Mouse (Mus musculus) thymus, postnatal 4 days (tissue): ENCODE results near the gene Pramel7.
"Not testable (repeated sequence)": the region's sequence is repeated elsewhere in the genome, so short reads cannot be mapped to it uniquely, and the experiment has no call there.

Experiments used
- DNase-seq: peaks from one replicate; pipeline ENCODE4 v3.0.0; 2021

Gene Pramel7

DNA sequence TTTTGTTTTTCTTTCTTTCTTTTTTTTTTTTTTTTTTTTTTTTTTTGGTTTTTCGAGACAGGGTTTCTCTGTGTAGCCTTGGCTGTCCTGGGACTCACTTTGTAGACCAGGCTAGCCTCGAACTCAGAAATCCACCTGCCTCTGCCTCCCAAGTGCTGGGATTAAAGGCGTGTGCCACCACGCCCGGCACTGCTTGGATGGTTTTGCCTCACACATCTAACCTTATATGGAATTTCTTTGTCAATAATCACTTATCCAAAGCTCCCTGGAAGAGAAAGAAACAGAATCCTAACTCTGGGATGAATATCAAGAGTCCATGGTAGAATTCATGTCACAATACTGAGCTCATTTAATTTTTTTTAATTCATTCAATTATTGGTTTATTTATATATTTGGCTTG is at the start of gene Pramel7:
Gene Pramel7, minus strand, starts transcription at position 101 of the 400 bp plus-strand sequence.
- not testable (repeated sequence) for DNase-seq

DNA sequence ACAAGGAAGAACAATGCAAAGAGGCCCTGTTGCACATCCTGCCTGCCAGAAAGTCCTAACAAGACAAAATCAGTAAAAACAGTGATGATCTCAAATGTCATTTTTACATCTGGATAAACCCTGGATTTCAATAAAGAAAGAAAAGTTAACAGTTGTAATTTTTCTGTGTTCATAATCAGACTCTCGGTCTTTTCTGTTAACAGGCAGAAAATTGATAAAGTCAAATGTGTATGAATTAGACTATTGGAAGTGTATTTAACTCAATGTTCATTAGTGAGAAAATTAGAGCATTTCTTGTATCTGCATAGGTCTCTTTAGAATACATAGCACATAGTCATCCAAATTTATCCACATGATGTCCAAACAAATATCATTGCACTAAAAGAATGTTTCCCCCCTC is 48.5 kb upstream of the Pramel7 start, which contains the start of gene Olfr1128:
Gene Olfr1128, minus strand, starts transcription at position 101 of the 400 bp plus-strand sequence.
- no peak for DNase-seq

DNA sequence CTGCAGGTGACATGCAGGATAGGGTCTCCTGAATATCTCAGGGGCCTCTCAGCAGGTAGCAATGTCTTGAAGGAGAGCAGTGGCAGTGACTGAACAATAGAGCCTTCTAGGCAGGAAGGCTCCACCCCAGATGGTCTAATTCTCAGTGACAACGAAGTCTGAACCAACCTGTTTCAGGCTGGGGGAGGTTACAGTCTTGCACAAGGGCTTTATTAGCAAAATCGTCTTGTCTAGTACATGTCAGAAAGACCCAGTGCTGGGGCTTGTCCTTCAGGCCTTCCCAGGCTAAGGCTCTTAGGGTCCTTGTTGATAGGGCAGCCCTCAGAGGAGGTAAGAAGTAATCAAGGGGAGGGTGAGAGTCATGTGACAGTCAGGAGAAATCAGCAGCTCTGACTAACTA is 37.9 kb upstream of the Pramel7 start:
- no peak for DNase-seq

DNA sequence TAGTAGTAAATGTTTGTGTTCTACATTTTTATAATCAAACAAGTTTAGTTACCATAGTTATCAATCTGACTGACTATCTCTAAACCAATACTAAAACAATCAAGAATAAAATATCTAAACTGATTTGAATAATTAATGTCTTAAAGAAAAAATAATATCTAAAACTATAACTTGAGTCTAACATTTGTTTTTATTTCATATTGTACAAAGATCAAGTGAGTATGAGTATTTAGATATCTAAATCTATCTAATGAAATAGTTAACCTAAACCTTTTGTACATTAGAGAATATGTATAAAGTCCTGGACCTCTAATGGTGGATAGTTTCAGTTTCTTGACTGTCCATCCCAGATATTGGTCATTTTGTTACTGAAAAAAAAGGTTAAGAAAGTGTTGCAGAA is 34.6 kb upstream of the Pramel7 start, which contains the start of gene Olfr153:
Gene Olfr153, plus strand, starts transcription at position 301 of the 400 bp plus-strand sequence.
- DNase-seq: no peak

DNA sequence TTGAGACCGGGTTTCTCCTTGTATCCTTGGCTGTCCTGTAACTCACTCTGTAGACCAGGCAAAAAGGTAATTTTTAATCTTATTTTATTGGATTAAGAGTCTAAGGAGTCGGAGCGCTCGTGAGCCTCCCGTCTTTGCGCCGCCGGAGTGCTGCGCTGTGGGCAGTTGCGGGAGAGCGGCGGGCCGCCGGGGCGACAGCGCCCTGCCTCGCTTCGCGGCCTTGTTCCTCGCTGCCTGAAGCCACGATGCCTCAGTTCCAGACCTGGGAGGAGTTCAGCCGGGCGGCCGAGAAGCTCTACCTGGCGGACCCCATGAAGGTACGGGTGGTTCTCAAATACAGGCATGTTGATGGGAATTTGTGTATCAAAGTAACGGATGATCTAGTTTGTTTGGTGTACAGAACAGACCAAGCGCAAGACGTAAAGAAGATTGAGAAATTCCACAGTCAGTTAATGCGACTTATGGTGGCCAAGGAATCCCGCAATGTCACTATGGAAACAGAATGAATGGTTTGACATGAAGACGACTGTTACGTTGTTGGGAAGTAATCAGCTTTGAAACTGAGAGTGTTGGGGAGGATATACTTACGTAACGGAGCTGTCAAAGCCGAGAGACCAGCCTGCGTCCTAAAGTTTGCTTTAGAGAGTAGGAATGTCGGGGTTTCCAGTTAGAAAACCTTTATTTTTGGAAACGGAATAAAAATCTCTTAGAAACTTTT is 29.2 kb upstream of the Pramel7 start:
- DNase-seq: not testable (repeated sequence)

DNA sequence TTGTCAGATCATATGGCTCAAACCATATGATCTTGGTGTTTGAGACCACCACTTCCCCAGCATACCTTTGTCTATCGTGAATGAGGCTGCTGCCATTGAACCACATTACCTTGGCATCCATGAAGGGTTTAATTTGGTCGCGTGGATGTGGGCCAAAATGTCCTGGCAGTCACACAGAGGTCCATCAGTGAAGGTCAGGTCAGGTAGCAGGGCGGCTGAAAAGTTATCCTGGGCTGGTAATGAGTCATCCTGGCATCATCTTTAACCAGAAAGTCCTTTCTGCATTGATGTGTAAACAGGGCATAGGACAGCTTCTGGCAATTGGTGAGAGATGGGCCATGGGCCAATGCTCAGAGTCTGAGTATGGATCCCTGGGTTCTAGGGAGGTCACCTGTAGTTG is 23.8 kb upstream of the Pramel7 start:
- no peak for DNase-seq

DNA sequence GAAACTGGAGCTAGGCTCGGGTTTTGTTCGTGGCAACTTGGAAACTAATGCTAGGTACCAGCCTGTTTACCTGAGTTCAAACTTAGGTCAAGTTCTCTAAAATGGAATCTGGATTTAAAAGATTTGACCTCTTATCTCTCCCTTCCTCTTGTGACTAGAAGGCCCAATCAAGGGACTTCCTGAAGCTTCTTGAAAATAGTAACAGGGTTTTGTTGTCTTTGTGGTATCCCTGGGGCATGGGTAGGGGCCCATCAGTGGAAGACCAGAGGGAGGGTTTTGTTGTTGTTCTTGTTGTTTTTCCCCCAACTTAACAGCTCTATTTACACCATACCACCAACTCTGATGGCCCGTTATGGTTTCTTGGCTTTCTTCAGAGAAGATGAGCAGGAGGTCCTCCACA is 19.7 kb upstream of the Pramel7 start:
- DNase-seq: no peak

DNA sequence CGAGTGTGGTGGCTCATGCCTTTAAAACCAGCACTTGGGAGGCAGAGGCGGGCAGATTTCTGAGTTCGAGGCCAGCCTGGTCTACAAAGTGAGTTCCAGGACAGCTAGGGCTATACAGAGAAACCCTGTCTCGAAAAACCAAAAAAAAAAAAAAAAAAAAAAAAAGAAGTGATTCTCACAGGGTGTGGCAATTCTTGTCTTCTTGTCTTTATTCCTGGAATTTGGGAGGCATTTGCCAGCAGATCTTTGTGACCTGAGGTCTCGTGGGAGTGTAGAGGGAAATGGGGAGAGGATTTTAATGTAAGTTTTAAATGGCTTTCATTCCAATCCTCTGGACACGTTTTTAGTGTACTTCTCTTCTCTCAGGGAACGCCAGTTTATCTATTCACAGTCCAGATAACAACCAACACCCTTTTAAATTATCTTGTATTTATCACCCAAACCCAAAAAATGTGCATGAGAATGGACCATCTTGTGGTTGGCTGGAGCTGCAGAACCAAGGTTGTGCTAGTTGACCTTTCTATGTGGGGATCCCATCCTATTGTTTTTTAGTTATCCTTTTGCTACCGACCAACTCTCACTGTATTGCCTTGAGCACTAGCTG is 18.7 kb upstream of the Pramel7 start:
- no peak for DNase-seq

DNA sequence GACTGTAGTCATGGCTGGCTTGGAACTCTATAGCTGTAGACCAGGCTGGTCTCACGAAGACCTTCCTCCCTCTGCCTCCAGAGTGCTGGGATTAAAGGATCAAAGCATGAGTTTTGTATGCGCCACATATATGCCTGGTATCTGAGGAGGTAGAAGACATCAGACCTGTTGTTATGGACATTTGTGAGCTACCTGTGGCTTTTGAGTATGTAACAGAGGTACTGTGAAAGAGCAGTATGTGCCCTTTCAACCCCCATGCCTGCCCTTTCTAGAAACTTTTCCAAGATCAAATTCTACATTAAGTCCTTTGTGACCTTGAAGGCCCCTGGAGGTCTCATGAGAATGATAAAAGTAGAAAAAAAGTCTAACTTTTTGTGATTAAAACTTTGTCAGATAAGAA is 18.2 kb upstream of the Pramel7 start:
- no peak for DNase-seq

DNA sequence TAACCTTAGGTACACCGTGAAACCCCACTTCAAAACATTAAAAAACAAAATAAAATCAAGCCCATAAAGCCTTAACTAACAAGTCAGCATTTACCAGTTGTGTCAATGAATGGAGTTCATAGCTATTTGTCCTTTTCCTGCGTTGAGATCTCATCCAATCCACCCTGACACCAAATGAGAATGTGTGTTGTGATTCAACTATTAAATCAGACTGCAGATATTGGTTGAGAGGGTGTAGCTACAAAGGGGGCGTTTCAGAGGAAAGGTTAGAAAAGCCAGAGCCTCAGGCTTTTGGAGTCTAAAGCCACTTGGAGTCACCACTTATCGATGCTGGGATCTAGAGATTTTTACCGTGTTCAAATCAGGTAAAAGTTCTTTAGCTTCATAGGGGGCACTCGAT is 9.4 kb upstream of the Pramel7 start, which contains the start of gene Pramel6:
Gene Pramel6, plus strand, starts transcription at position 301 of the 400 bp plus-strand sequence.
- DNase-seq: no peak

DNA sequence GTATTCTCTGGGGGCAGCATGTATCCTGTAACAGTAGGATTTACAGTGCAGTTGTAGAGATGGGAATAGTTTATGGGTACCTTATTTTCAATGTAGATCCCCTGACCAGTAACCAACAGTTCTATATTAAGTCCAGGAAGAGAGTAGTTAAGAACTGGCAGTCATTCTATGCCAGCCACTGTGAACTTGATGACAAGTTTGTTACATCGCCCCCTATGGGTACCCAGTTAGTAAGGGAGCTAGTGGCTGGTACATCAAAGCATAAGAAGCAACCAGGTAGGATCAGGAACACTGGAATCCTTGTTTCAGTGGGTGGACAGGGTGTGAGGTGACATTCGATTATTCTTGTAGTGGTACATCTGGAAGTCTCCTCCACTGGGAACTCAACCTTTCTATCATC is 14.6 kb downstream of the Pramel7 start:
- DNase-seq: no peak

DNA sequence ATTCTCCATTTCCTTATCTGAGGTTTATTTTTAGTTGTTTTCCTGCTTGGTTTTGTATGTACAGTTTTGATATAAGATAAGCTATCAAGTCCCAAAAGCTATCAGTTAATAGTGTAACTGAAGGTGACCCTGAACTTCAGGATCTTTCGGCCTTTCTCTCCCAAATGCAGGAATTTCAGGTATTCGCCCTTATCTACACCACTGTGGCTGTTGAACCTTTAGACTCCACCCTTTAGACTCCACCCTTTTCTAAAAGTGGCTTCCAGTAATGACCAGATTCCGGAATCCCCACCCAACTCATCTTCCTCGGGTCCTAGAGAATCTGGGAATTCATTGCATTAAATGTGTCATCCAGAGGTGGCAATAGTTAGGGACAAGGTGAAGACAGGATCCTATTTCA is 15.7 kb downstream of the Pramel7 start:
- DNase-seq: no peak

DNA sequence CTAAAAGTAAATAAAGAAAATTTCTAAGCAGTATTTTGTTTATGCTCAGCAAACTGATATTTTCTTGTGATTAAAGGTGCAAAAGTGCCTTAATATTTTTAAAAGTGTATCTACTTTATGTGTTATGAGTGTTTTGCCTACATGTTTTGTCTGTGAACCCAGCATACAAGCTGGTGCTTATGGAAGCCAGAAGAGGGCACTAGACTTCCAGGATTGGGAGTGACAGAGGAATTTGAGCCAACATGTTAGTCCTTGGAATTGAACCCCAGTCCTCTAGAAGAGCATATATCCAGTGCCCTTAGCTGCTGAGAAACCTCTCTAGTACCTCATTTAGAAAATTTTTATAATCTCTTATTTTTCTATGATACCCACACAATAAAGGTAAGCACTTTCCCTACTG is 16.7 kb downstream of the Pramel7 start:
- no peak for DNase-seq

DNA sequence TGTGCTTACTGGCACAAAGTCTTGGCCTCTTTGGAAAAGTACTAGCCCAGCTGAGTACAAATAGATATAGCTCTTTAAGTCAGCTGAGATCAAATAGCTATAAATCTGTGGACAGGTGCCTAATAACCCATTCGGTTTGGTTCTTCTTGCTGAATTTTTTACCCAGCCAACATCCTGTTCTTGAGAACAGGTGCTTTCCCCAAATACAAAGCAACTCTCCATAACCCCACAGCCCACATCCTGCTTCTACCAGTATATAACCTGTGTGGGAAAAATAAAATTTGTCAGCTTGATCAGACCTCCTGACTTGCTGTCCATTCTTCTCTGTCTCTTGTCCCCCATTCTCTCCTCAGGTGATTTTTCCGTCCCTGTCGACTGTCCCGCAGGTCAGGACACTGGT is 35.1 kb downstream of the Pramel7 start:
- DNase-seq: no peak

DNA sequence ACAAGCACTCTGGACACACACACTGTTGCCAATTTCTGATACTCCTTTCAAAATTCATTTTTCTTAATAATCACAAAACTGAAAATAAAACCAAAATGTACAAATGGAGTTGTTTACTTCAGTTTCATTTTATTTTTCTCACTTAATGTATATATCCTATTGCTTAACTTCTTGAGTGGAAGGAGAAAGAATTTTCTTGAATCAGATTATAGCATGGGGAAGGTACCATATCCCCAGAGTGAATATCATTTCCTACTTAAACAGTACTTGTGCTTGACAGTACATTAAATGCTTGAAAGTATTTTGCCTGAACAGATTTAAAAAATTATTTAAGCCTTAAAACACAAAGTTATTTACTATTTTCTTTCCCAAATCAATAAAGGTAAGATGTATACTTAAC is 43.2 kb downstream of the Pramel7 start, which contains the start of gene Olfr1126:
Gene Olfr1126, plus strand, starts transcription at position 301 of the 400 bp plus-strand sequence.
- no peak for DNase-seq
